Mouse (Mus musculus) hindbrain, embryonic 14.5 days (tissue): ENCODE measurements at regions not wholly inside any gene's neighbourhood (a gene's known extent, or its start where the extent isn't known, plus 50 kb on each side); places are given as distances from the start of the nearest gene placed in this dataset.

ENCODE experiments used
- ATAC-seq: fragments of 200-750 bp; cut with Nextera tagmentation; 2 replicates; pipeline ENCODE4 v1.8.0; 2017; ENCODE audit warnings: moderate number of reproducible peaks, mild to moderate bottlenecking, moderate TSS enrichment, moderate library complexity; ENCODE audit not compliant: low FRiP score
- DNase-seq: peaks from one replicate; pipeline ENCODE4 v3.0.0-alpha.2; 2015; ENCODE audit warnings: low spot score
- H3K27ac ChIP-seq: fragments of 300-500 bp; sonication (generic); 2 replicates; pipeline ENCODE4 v1.5.1; 2014; ENCODE audit warnings: mild to moderate bottlenecking, moderate library complexity
- H3K27me3 ChIP-seq: fragments of 300-500 bp; sonication (generic); 2 replicates; pipeline ENCODE4 v1.6.1; 2014; ENCODE audit warnings: mild to moderate bottlenecking, low read length, mixed read lengths; ENCODE audit not compliant: control insufficient read depth, insufficient read depth
- H3K36me3 ChIP-seq: fragments of 300-500 bp; sonication (generic); replicated peaks from 2 replicates; pipeline ENCODE4 v1.6.1; 2014; ENCODE audit not compliant: control insufficient read depth, insufficient read depth
- H3K4me1 ChIP-seq: fragments of 300-500 bp; sonication (generic); replicated peaks from 2 replicates; pipeline ENCODE4 v1.6.1; 2014; ENCODE audit warnings: antibody characterized with exemption, low read length, mixed read lengths; ENCODE audit not compliant: control insufficient read depth, insufficient read depth
- H3K4me2 ChIP-seq: fragments of 300-500 bp; sonication (generic); replicated peaks from 2 replicates; pipeline ENCODE4 v1.6.1; 2014; ENCODE audit warnings: mild to moderate bottlenecking, moderate library complexity
- H3K4me3 ChIP-seq: fragments of 300-500 bp; sonication (generic); replicated peaks from 2 replicates; pipeline ENCODE4 v1.5.1; 2014; ENCODE audit warnings: mild to moderate bottlenecking, low read length
- H3K9ac ChIP-seq: fragments of 300-500 bp; sonication (generic); 2 replicates; pipeline ENCODE4 v1.6.1; 2014
- H3K9me3 ChIP-seq: fragments of 300-500 bp; sonication (generic); 2 replicates; pipeline ENCODE4 v1.6.1; 2016; ENCODE audit warnings: low read length; ENCODE audit not compliant: control insufficient read depth
- WGBS: fragments of 180-500 bp; shearing (Covaris S2); extraction: QIAGEN DNeasy Blood & Tissue Kit; methylation state at CpG from one replicate; pipeline ENCODE4 v1.1.7; 2014; 5-methylcytosine and 5-hydroxymethylcytosine counted together

GRCm38 (mm10) chr15:38569011-38569640 is 1143.8 kb downstream of the 4930447A16Rik start:
- Histone ChIP-seq H3K9me3 (no peaks in the 10 kb centered on the region), H3K27me3 (no peaks in the 10 kb centered on the region), H3K27ac (no peak overlapping the region), H3K4me3 (no peak overlapping the region), H3K9ac (no peak overlapping the region), H3K4me2 (no peak overlapping the region), H3K4me1 (no peaks in the 10 kb centered on the region), H3K36me3 (no peaks in the 10 kb centered on the region)
- WGBS: 91% methylated on average over 10 of the region's 10 CpGs
- DNase-seq: no peak
- ATAC-seq: no peak

- no peak overlapping the region for H3K27ac ChIP-seq
- 97% methylated on average over 8 of the region's 8 CpGs for WGBS
- H3K4me2 ChIP-seq: no peak overlapping the region
- no peak overlapping the region for H3K9ac ChIP-seq
- no peaks in the 10 kb centered on the region for H3K9me3 ChIP-seq
- no peak for ATAC-seq
- no peak overlapping the region for H3K4me3 ChIP-seq
- no peaks in the 10 kb centered on the region for H3K4me1 ChIP-seq
- H3K27me3 ChIP-seq: no peaks in the 10 kb centered on the region
- no peaks in the 10 kb centered on the region for H3K36me3 ChIP-seq
- no peak for DNase-seq
Measured at GRCm38 (mm10) chr15:38570144-38570543, 1144.8 kb downstream of the 4930447A16Rik start.

GRCm38 (mm10) chr15:38570735-38571134 is 1145.4 kb downstream of the 4930447A16Rik start:
- no peaks in the 10 kb centered on the region for H3K4me1 ChIP-seq
- no peaks in the 10 kb centered on the region for H3K36me3 ChIP-seq
- H3K4me3 ChIP-seq: no peak overlapping the region
- no peak for ATAC-seq
- no peak for DNase-seq
- H3K9ac ChIP-seq: no peak overlapping the region
- H3K27ac ChIP-seq: no peak overlapping the region
- H3K27me3 ChIP-seq: no peaks in the 10 kb centered on the region
- no peaks in the 10 kb centered on the region for H3K9me3 ChIP-seq
- no peak overlapping the region for H3K4me2 ChIP-seq
- 61% methylated on average over 8 of the region's 8 CpGs for WGBS

GRCm38 (mm10) chr15:38572652-38573051 is 1147.3 kb downstream of the 4930447A16Rik start:
- Histone ChIP-seq H3K4me2 (no peak overlapping the region), H3K4me3 (no peak overlapping the region), H3K27me3 (no peaks in the 10 kb centered on the region), H3K9ac (no peak overlapping the region), H3K36me3 (no peaks in the 10 kb centered on the region), H3K9me3 (no peaks in the 10 kb centered on the region), H3K4me1 (no peaks in the 10 kb centered on the region), H3K27ac (no peak overlapping the region)
- DNase-seq: no peak
- ATAC-seq: no peak
- 84% methylated on average over 4 of the region's 4 CpGs for WGBS

- DNase-seq (no peak), ATAC-seq (no peak)
- Histone ChIP-seq H3K27me3 (no peaks in the 10 kb centered on the region), H3K4me3 (no peak overlapping the region), H3K27ac (no peak overlapping the region), H3K9me3 (no peaks in the 10 kb centered on the region), H3K4me1 (no peaks in the 10 kb centered on the region), H3K36me3 (no peaks in the 10 kb centered on the region), H3K9ac (no peak overlapping the region), H3K4me2 (no peak overlapping the region)
- 80% methylated on average over 8 of the region's 8 CpGs for WGBS
Measured at GRCm38 (mm10) chr15:38574447-38574846, 1149.1 kb downstream of the 4930447A16Rik start.

GRCm38 (mm10) chr15:38575254-38575653 is 1149.9 kb downstream of the 4930447A16Rik start:
- Histone ChIP-seq H3K9ac (no peak overlapping the region), H3K4me3 (no peak overlapping the region), H3K27me3 (no peaks in the 10 kb centered on the region), H3K36me3 (no peaks in the 10 kb centered on the region), H3K27ac (no peak overlapping the region), H3K4me2 (no peak overlapping the region), H3K9me3 (no peaks in the 10 kb centered on the region), H3K4me1 (no peaks in the 10 kb centered on the region)
- WGBS: 81% methylated on average over 4 of the region's 4 CpGs
- ATAC-seq (no peak), DNase-seq (no peak)

- Histone ChIP-seq H3K36me3 (no peaks in the 10 kb centered on the region), H3K4me2 (no peak overlapping the region), H3K4me1 (no peaks in the 10 kb centered on the region), H3K9ac (no peak overlapping the region), H3K27ac (no peak overlapping the region), H3K27me3 (no peaks in the 10 kb centered on the region), H3K4me3 (no peak overlapping the region), H3K9me3 (no peaks in the 10 kb centered on the region)
- DNase-seq (no peak), ATAC-seq (no peak)
- 95% methylated on average over 4 of the region's 4 CpGs for WGBS
Measured at GRCm38 (mm10) chr15:38577691-38578090, 1152.3 kb downstream of the 4930447A16Rik start.

- H3K27ac ChIP-seq: no peak overlapping the region
- H3K4me1 ChIP-seq: no peaks in the 10 kb centered on the region
- DNase-seq (no peak), ATAC-seq (no peak)
- no peak overlapping the region for H3K4me3 ChIP-seq
- H3K9me3 ChIP-seq: no peaks in the 10 kb centered on the region
- no peaks in the 10 kb centered on the region for H3K36me3 ChIP-seq
- H3K9ac ChIP-seq: no peak overlapping the region
- no peak overlapping the region for H3K4me2 ChIP-seq
- 80% methylated on average over 4 of the region's 4 CpGs for WGBS
- no peaks in the 10 kb centered on the region for H3K27me3 ChIP-seq
Measured at GRCm38 (mm10) chr15:38579481-38579880, 1154.1 kb downstream of the 4930447A16Rik start.

- no peaks in the 10 kb centered on the region for H3K36me3 ChIP-seq
- no peak for ATAC-seq
- WGBS: 84% methylated on average over 5 of the region's 5 CpGs
Measured at GRCm38 (mm10) chr15:38583500-38583899, 1158.1 kb downstream of the 4930447A16Rik start.

GRCm38 (mm10) chr15:38584425-38584824 is 1159.1 kb downstream of the 4930447A16Rik start:
- H3K4me2 ChIP-seq: no peak overlapping the region
- H3K9ac ChIP-seq: no peak overlapping the region
- H3K36me3 ChIP-seq: no peaks in the 10 kb centered on the region
- no peak overlapping the region for H3K4me3 ChIP-seq
- H3K27ac ChIP-seq: no peak overlapping the region
- 85% methylated on average over 6 of the region's 6 CpGs for WGBS
- H3K9me3 ChIP-seq: no peaks in the 10 kb centered on the region
- H3K4me1 ChIP-seq: no peaks in the 10 kb centered on the region
- no peaks in the 10 kb centered on the region for H3K27me3 ChIP-seq
- ATAC-seq: no peak
- DNase-seq: no peak

More at GRCm38 (mm10) chr15:38583500-38583899, 1158.1 kb downstream of the 4930447A16Rik start:
- H3K4me2 ChIP-seq: no peak overlapping the region
- no peak for DNase-seq
- no peak overlapping the region for H3K27ac ChIP-seq
- no peaks in the 10 kb centered on the region for H3K27me3 ChIP-seq
- no peak overlapping the region for H3K9ac ChIP-seq
- H3K4me3 ChIP-seq: no peak overlapping the region
- H3K9me3 ChIP-seq: no peaks in the 10 kb centered on the region
- H3K4me1 ChIP-seq: no peaks in the 10 kb centered on the region
